Mouse (Mus musculus): Measurements from ENCODE around the gene Zscan10. TPM values are rescaled to one million over a fixed set of nuclear protein-coding genes. Genes with fewer than 3 reads are reported as not detected.

The Zscan10 gene
- polyA plus RNA-seq (2012; rRNA removed) = 0.04 TPM in 2 replicates

DNA sequence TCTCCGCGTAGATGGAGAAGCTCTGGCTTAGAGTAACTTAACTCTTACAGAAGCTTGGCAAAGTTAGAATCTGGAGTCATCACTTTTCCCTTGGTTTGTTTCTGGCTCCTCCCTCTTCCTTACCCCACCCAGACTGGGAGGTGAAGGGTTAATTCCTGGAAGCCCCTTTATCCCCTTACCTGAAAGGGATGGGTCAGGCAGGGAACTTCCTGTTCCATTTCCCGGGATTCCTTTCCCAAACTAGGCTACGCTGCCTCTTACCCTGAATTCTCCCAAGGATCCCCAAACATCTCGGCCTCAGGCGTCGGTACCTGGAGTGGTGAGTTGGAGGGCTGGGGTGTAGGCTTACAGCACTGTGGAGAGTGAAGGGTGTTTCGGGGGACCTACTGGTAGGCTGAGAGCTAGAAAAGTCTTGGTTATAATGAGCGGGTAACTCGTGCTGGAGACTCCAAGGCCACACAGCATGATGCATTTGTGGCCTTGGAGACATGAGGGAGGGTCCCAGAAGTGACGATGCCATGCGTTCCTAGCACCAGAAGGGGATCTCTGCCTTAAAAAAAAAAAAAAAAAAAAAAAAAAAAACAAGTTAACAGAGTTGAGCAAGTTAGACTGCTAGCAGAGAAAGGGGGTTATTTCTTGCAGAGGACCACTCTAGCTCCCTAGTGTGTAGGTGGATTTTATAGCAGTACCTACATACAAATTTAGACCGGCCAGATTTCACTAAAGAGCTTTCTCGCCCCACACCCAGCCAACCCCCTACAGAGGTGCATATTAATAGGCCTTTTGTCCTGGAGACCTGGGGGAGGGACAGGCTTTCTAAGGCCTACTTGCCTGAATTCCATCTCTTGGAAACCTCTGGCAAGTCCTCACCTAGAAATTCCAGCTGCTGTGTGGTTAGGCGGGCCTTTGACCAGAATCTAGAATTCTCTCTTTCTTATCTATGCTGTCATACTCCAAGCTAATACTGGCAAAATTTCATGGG lies at the start of gene Zscan10:
Gene Zscan10 (plus strand): TSS at position 216 of the 982 bp plus-strand sequence.
- no peak for DNase-seq (ENCODE audit: low spot score)

DNA sequence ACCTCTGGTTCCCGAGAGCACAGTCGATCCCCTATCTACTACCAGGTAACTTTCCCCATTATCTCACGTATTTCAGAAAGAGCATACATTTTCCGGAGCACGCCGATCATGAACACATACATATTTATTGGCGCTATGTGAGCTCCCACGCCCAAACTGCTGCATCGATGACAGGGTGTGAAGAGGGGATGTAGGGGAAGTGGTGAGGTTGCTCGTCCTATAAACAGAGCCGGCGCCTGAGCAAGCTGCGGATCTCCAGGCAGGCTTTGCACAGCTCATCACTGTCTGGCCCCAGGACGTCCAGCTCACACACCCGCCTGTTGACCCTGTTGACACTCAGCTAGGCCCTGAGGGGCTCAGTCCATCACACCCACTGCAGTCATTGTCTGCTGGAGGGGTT lies 49.8 kb upstream of the Zscan10 start:
- DNase-seq (ENCODE audit: low spot score) = no peak

GRCm38 (mm10) chr17:23551416-23551815 lies 49.2 kb upstream of the Zscan10 start:
- DNase-seq (ENCODE audit: low spot score) = no peak

DNA sequence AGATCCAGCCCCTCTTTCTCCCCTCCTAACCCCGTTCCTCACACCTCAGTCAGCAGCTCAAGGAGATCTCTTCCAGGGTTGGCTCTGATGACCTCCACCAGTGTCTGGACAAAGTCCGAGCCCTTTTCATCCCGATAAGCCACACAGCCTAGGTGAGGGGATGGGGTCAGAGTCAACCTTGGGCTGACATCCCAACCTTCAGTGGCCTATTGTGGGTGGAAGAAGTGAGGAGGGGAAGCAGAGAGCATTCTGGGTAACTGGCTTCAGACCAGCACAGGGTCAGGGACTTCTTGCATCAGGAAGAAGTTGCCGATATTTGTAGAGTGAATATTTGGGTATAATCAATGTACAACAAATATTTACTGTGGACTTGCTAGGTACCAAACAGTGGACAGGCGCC lies 48.7 kb upstream of the Zscan10 start:
- DNase-seq (ENCODE audit: low spot score) = no peak

GRCm38 (mm10) chr17:23552896-23553633 lies 47.6 kb upstream of the Zscan10 start:
- DNase-seq (ENCODE audit: low spot score) = no peak

DNA sequence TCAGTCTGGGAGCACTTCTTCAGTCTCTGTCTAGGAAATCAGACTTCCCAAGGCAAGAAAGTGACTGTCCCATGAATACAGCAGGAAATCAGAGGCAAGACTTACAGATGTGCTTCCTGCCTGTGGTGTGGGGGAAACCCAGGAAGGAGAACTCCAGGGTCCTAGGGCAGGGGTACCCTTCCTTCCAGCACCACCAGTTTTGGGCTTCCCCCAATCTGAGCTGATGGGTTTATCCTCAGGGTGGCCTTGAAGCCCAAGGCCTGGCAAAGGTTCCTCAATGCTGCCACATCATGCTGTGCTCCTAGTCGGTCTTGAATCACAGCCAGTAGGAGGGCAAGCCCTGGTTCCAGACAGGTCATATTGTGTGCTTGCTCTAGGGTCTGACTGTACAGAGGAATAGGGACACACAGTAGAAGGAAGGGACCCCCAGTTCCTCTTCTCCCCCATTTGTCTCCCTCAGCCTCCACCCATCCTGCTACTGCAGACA lies 47.0 kb upstream of the Zscan10 start:
- no peak for DNase-seq (ENCODE audit: low spot score)

GRCm38 (mm10) chr17:23554321-23554720 lies 46.3 kb upstream of the Zscan10 start:
- DNase-seq (ENCODE audit: low spot score) = no peak

DNA sequence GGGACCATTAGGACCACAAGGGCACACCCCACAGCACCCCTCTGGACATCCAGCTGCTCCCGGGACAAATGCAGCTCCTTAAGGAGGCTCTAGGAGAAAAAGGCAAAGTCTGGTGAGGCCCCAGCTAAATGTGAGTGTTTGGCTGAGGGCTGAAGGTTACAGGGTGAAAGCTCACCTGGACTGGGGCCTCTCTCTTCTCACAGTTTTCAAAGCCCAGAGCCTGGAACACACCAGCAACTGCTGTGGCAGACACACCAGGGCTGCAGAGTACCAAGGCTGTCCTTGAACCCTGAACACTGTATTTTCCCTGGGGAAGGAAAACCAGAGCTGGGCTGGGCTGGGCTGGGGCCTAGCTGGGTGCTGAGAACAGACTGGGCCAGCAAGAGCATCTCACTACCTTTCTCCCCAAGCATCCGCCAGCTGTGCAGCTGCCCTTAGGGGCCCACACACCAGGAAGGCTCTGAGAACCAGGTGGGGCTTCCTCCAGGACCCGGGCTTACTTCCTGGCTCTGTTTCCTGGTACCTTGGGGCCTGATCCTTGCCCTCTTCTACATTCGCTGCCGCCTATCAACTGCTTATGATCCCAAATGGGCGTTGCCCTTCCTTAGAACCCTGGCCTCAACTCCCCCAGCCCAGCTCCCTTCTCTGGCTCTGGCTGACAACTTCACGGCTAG lies 45.3 kb upstream of the Zscan10 start:
- DNase-seq (ENCODE audit: low spot score) = no peak

GRCm38 (mm10) chr17:23559767-23560166 lies 40.9 kb upstream of the Zscan10 start:
- DNase-seq (ENCODE audit: low spot score) = no peak

DNA sequence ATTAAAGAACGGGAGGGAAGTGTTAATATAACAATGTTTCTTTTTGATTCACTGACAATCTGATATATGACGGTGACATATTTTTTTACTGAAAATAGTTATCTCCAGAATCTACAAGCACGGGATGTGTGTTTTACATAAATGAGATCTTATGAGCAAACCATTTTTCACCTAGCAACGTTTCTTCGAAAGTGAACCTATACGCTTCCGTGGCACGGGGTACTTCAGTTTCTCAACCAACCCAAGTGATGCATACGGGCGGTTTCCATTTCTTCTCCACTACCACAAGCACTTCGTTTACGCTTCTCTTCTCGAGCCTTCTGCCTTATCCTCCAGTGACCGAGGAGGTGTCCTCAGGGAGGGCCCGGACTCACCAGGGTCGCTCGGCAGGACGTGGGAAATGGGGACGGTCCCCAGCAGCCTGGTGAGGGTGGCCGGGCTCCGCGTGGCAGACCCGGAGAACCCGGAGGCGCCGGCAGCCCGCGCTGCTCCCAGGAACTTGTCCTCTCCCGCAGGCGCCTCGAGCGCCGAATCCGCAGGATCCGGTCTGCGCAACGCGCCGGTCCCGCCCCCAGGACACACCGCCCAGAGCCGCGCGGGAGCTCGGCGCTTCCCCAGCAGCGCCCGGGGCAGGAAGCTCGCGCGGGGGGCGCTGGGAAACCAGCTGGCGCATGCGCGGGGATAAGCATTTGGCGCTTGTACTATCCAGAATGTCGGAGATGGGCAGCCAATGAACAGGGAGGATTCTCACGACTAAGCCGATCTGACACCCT lies 36.9 kb upstream of the Zscan10 start, which contains the start of gene Zfp213:
Gene Zfp213 (minus strand): TSS at position 644 of the 773 bp plus-strand sequence.
- DNase-seq (ENCODE audit: low spot score) = peak; percentile 91

GRCm38 (mm10) chr17:23564368-23564715 lies 36.3 kb upstream of the Zscan10 start:
- no peak for DNase-seq (ENCODE audit: low spot score)

GRCm38 (mm10) chr17:23566787-23567186 lies 33.9 kb upstream of the Zscan10 start:
- DNase-seq (ENCODE audit: low spot score) = no peak

- no peak for DNase-seq (ENCODE audit: low spot score)
Observed at GRCm38 (mm10) chr17:23568370-23568769, 32.3 kb upstream of the Zscan10 start.

DNA sequence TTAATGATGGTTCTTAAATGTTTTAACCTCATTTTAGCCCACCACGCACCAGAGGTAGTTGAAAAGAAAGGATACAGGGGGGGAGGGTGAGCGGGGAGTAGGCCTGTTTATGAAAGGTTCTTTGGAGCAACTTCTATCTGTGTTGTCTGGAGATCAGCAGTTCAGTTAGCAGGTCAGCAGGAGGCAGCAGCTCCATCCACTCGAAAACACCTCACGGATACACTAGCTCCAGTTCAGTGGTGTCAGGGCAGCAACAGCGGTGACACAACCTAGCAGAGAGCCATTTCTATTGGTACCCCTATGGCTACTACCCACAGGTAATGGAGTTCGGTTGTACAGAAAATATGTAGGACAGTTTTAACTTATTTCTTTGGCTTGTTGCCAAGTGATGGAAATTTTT lies 30.6 kb upstream of the Zscan10 start:
- DNase-seq (ENCODE audit: low spot score) = no peak

DNA sequence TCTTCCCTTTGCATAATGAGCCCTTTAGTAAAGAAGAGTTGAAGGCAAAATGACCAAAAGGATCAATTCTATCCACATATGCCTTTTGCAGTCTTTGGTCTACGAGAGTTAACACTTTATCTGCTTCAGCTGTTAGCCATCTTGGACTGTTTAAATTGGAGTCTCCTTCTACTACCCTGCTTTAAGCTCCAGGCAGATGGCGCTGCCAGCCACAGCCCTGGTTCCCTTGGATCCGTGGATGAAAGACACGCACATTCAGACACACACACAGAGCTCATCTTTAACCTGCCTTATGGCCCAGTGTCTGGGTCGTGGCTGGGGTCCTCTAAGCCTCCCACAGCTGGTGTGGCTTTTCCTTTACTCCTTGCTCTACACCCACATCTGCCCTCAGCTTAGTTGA lies 29.6 kb upstream of the Zscan10 start:
- DNase-seq (ENCODE audit: low spot score) = no peak

DNA sequence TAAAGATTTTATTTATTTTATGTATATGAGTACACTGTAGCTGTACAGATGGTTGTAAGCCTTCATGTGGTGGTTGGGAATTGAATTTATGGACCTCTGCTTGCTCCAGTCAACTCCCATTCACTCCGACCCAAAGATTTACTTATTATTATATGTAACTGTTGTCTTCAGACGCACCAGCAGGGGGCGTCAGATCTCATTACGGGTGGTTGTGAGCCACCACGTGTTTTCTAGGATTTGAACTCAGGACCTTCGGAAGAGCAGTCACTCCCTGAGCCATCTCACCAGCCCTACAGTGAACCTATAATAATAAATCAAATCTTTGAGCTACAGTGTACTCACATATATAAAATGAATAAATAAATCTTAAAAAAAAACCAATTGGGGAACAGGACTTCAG lies 28.6 kb upstream of the Zscan10 start:
- no peak for DNase-seq (ENCODE audit: low spot score)

GRCm38 (mm10) chr17:23574130-23574529 lies 26.5 kb upstream of the Zscan10 start:
- DNase-seq (ENCODE audit: low spot score) = no peak

- DNase-seq (ENCODE audit: low spot score) = no peak
Observed at GRCm38 (mm10) chr17:23575951-23576552, 24.6 kb upstream of the Zscan10 start.

- no peak for DNase-seq (ENCODE audit: low spot score)
Observed at GRCm38 (mm10) chr17:23584786-23585185, 15.9 kb upstream of the Zscan10 start.

GRCm38 (mm10) chr17:23585721-23586491 lies 14.8 kb upstream of the Zscan10 start:
- no peak for DNase-seq (ENCODE audit: low spot score)

Data from urinary bladder, adult 2 months (tissue).